Mouse (Mus musculus) heart, embryonic 13.5 days (tissue): ENCODE data around the gene Gpx5. TPM values are rescaled to one million over a fixed set of nuclear protein-coding genes. Genes with fewer than 3 reads are reported as not detected.
"Not testable (repeated sequence)": the region's sequence is repeated elsewhere in the genome, so short reads cannot be mapped to it uniquely, and the experiment has no call there.

Experiments
- ATAC-seq: fragments of 200-750 bp; cut with Nextera tagmentation; 2 replicates; pipeline ENCODE4 v1.8.0; 2017; ENCODE audit warnings: moderate TSS enrichment; ENCODE audit not compliant: insufficient number of reproducible peaks, low FRiP score, low TSS enrichment; ENCODE audit errors: extremely low read depth
- H3K27ac ChIP-seq: fragments of 300-500 bp; sonication (generic); replicated peaks from 2 replicates; pipeline ENCODE4 v1.5.1; 2015; ENCODE audit warnings: moderate library complexity, mild to moderate bottlenecking, inconsistent platforms
- H3K27me3 ChIP-seq: fragments of 300-500 bp; sonication (generic); replicated peaks from 2 replicates; pipeline ENCODE4 v1.6.1; 2015; ENCODE audit warnings: mild to moderate bottlenecking, inconsistent platforms
- H3K36me3 ChIP-seq: fragments of 300-500 bp; sonication (generic); 2 replicates; pipeline ENCODE4 v1.6.1; 2015; ENCODE audit warnings: mild to moderate bottlenecking, inconsistent platforms
- H3K4me1 ChIP-seq: fragments of 300-500 bp; sonication (generic); 2 replicates; pipeline ENCODE4 v1.6.1; 2015; ENCODE audit warnings: inconsistent platforms
- H3K4me2 ChIP-seq: fragments of 300-500 bp; sonication (generic); 2 replicates; pipeline ENCODE4 v1.6.1; 2015; ENCODE audit warnings: inconsistent platforms, mild to moderate bottlenecking, moderate library complexity
- H3K4me3 ChIP-seq: fragments of 300-500 bp; sonication (generic); 2 replicates; pipeline ENCODE4 v1.5.1; 2015; ENCODE audit warnings: moderate library complexity, mild to moderate bottlenecking, inconsistent platforms
- H3K9ac ChIP-seq: fragments of 300-500 bp; sonication (generic); 2 replicates; pipeline ENCODE4 v1.6.1; 2015; ENCODE audit warnings: inconsistent platforms, mild to moderate bottlenecking, moderate library complexity
- H3K9me3 ChIP-seq: fragments of 300-500 bp; sonication (generic); 2 replicates; pipeline ENCODE4 v1.6.1; 2016; ENCODE audit warnings: inconsistent platforms
- WGBS: fragments of 180-500 bp; shearing (Covaris S2); methylation state at CpG from one replicate; pipeline ENCODE4 v1.1.7; 2015; ENCODE audit warnings: mixed read lengths; 5-methylcytosine and 5-hydroxymethylcytosine counted together
- polyA plus RNA-seq: library from polyadenylated mRNA; unstranded; fragments of >200 nt; fragmentation: Nextera tagmentation; extraction: Ambion mirVana; gene quantifications from 2 replicates; pipeline ENCODE4 v1.2.1, GENCODE M21; 2015

Gpx5 gene
- polyA plus RNA-seq, 1 experiment from 2014 or later, result not detected

GRCm38 (mm10) chr13:21249022-21249421 lies 43.5 kb downstream of the Gpx5 start:
- Histone ChIP-seq H3K27me3 (peaks cover 24% of the 10 kb centered on the region), H3K4me1 (peaks cover 11% of the 10 kb centered on the region), H3K9ac (no peak overlapping the region), H3K4me2 (no peak overlapping the region), H3K4me3 (no peak overlapping the region), H3K27ac (no peak overlapping the region), H3K9me3 (no peaks in the 10 kb centered on the region), H3K36me3 (no peaks in the 10 kb centered on the region)
- no peak for ATAC-seq
- 20% methylated on average over 4 of the region's 4 CpGs for WGBS

GRCm38 (mm10) chr13:21246276-21246675 lies 46.3 kb downstream of the Gpx5 start:
- 76% methylated on average over 2 of the region's 2 CpGs for WGBS
- H3K9ac ChIP-seq, result no peak overlapping the region
- no peaks in the 10 kb centered on the region for H3K9me3 ChIP-seq
- no peaks in the 10 kb centered on the region for H3K36me3 ChIP-seq
- H3K4me1 ChIP-seq, result peaks cover 8% of the 10 kb centered on the region
- no peak overlapping the region for H3K4me2 ChIP-seq
- no peak overlapping the region for H3K4me3 ChIP-seq
- no peak for ATAC-seq
- no peak overlapping the region for H3K27ac ChIP-seq
- H3K27me3 ChIP-seq, result peaks cover 19% of the 10 kb centered on the region

- H3K9me3 ChIP-seq, H3K4me3 ChIP-seq, H3K36me3 ChIP-seq, H3K4me2 ChIP-seq, H3K27ac ChIP-seq, H3K9ac ChIP-seq, ATAC-seq, H3K4me1 ChIP-seq: not testable (repeated sequence)
- peaks cover 19% of the 10 kb centered on the region for H3K27me3 ChIP-seq
- WGBS, result 29% methylated on average over 1 of the region's 1 CpGs
Observed at GRCm38 (mm10) chr13:21244967-21245366, 47.6 kb downstream of the Gpx5 start.

GRCm38 (mm10) chr13:21244089-21244488 lies 48.4 kb downstream of the Gpx5 start:
- no peaks in the 10 kb centered on the region for H3K36me3 ChIP-seq
- WGBS, result 79% methylated on average over 5 of the region's 5 CpGs
- H3K4me1 ChIP-seq, result peaks cover 8% of the 10 kb centered on the region
- no peak overlapping the region for H3K4me3 ChIP-seq
- peaks cover 19% of the 10 kb centered on the region for H3K27me3 ChIP-seq
- H3K27ac ChIP-seq, result no peak overlapping the region
- no peaks in the 10 kb centered on the region for H3K9me3 ChIP-seq
- no peak overlapping the region for H3K9ac ChIP-seq
- ATAC-seq, result no peak
- no peak overlapping the region for H3K4me2 ChIP-seq

GRCm38 (mm10) chr13:21243196-21243595 lies 49.3 kb downstream of the Gpx5 start:
- no peak overlapping the region for H3K27ac ChIP-seq
- 20% methylated on average over 13 of the region's 13 CpGs for WGBS
- ATAC-seq, result no peak
- no peaks in the 10 kb centered on the region for H3K36me3 ChIP-seq
- peak overlapping the region; percentile 56; the same call in 1 of the 2 replicates for H3K9ac ChIP-seq
- H3K27me3 ChIP-seq, result peaks cover 19% of the 10 kb centered on the region
- peak overlapping the region; percentile 71 for H3K4me2 ChIP-seq
- H3K9me3 ChIP-seq, result peaks cover 3% of the 10 kb centered on the region; the same call in 1 of the 2 replicates
- peak overlapping the region; percentile 51 for H3K4me3 ChIP-seq
- H3K4me1 ChIP-seq, result peaks cover 8% of the 10 kb centered on the region

GRCm38 (mm10) chr13:21242408-21243125 lies 50.0 kb downstream of the Gpx5 start:
- WGBS, result 8% methylated on average over 16 of the region's 16 CpGs
- peak overlapping the region; percentile 51 for H3K4me3 ChIP-seq
- peak overlapping the region; percentile 71 for H3K4me2 ChIP-seq
- H3K27ac ChIP-seq, result no peak overlapping the region
- peak overlapping the region; percentile 56; the same call in 1 of the 2 replicates for H3K9ac ChIP-seq
- H3K27me3 ChIP-seq, result peaks cover 19% of the 10 kb centered on the region
- no peaks in the 10 kb centered on the region for H3K36me3 ChIP-seq
- peaks cover 3% of the 10 kb centered on the region; the same call in 1 of the 2 replicates for H3K9me3 ChIP-seq
- ATAC-seq, result no peak
- H3K4me1 ChIP-seq, result peaks cover 8% of the 10 kb centered on the region

- WGBS, result 9% methylated on average over 7 of the region's 7 CpGs
- H3K9ac ChIP-seq, result no peak overlapping the region
- peaks cover 3% of the 10 kb centered on the region; the same call in 1 of the 2 replicates for H3K9me3 ChIP-seq
- no peak overlapping the region for H3K27ac ChIP-seq
- H3K27me3 ChIP-seq, result peaks cover 19% of the 10 kb centered on the region
- H3K4me2 ChIP-seq, result no peak overlapping the region
- no peaks in the 10 kb centered on the region for H3K36me3 ChIP-seq
- H3K4me3 ChIP-seq, result no peak overlapping the region
- H3K4me1 ChIP-seq, result peaks cover 8% of the 10 kb centered on the region
- ATAC-seq, result no peak
Observed at GRCm38 (mm10) chr13:21240788-21241187, 51.7 kb downstream of the Gpx5 start.

- peaks cover 8% of the 10 kb centered on the region; the same call in 1 of the 2 replicates for H3K4me1 ChIP-seq
- H3K36me3 ChIP-seq, result no peaks in the 10 kb centered on the region
- no peak overlapping the region for H3K27ac ChIP-seq
- no peak overlapping the region for H3K4me2 ChIP-seq
- H3K9me3 ChIP-seq, result peaks cover 3% of the 10 kb centered on the region; the same call in 1 of the 2 replicates
- no peaks in the 10 kb centered on the region; the same call in 1 of the 2 replicates for H3K27me3 ChIP-seq
- ATAC-seq, result no peak
- H3K9ac ChIP-seq, result no peak overlapping the region
- 60% methylated on average over 6 of the region's 6 CpGs for WGBS
- no peak overlapping the region for H3K4me3 ChIP-seq
Observed at GRCm38 (mm10) chr13:21237161-21237560, 55.4 kb downstream of the Gpx5 start.

- ATAC-seq, result no peak
- Histone ChIP-seq H3K4me2 (no peak overlapping the region), H3K9me3 (peaks cover 3% of the 10 kb centered on the region; the same call in 1 of the 2 replicates), H3K36me3 (no peaks in the 10 kb centered on the region), H3K4me1 (peaks cover 8% of the 10 kb centered on the region; the same call in 1 of the 2 replicates), H3K27ac (no peak overlapping the region), H3K27me3 (no peaks in the 10 kb centered on the region; the same call in 1 of the 2 replicates), H3K4me3 (no peak overlapping the region), H3K9ac (no peak overlapping the region)
- 63% methylated on average over 2 of the region's 2 CpGs for WGBS
Observed at GRCm38 (mm10) chr13:21236714-21237113, 55.8 kb downstream of the Gpx5 start.

Other genes with a start within 250 kb of the Gpx5 start
- gene Olfr1370, start 217.8 kb downstream of the Gpx5 start, polyA plus RNA-seq, result not detected in 2 replicates
- 0.04 TPM in 1 of 2 replicates, not detected in the other for gene Olfr1369-ps1, start 181.2 kb downstream of the Gpx5 start, polyA plus RNA-seq
- gene Olfr263, start 163.1 kb downstream of the Gpx5 start, polyA plus RNA-seq, result not detected in 2 replicates
- not detected in 2 replicates for gene Olfr1368, start 146.9 kb downstream of the Gpx5 start, polyA plus RNA-seq
- gene Trim27, start 113.3 kb downstream of the Gpx5 start, polyA plus RNA-seq, result 80.3 and 83.4 TPM in 2 replicates
- not detected in 2 replicates for gene Gpx6, start 19.4 kb upstream of the Gpx5 start, polyA plus RNA-seq
- gene Olfr1367, start 54.2 kb upstream of the Gpx5 start, polyA plus RNA-seq, result not detected in 2 replicates
- gene Zscan12, start 70.1 kb upstream of the Gpx5 start, polyA plus RNA-seq, result 7.1 and 7.7 TPM in 2 replicates
- gene Zkscan3, start 110.0 kb upstream of the Gpx5 start, polyA plus RNA-seq, result 61.2 and 72.2 TPM in 2 replicates
- gene Pgbd1, start 148.3 kb upstream of the Gpx5 start, polyA plus RNA-seq, result 3.1 and 3.2 TPM in 2 replicates
- gene Zscan26, start 161.0 kb upstream of the Gpx5 start, polyA plus RNA-seq, result 28.0 and 29.7 TPM in 2 replicates
- gene Nkapl, start 175.8 kb upstream of the Gpx5 start, polyA plus RNA-seq, result 2.0 and 2.1 TPM in 2 replicates
- 1.4 and 2.0 TPM in 2 replicates for gene Zkscan4, start 186.2 kb upstream of the Gpx5 start, polyA plus RNA-seq
- gene Gm10065, start 186.7 kb upstream of the Gpx5 start, polyA plus RNA-seq, result not detected in 2 replicates
- gene AK157302, start 202.5 kb upstream of the Gpx5 start, polyA plus RNA-seq, result 0.45 and 0.87 TPM in 2 replicates
- gene Gm11273, start 208.7 kb upstream of the Gpx5 start, polyA plus RNA-seq, result 14.7 and 20.9 TPM in 2 replicates
- gene Zkscan8, start 238.4 kb upstream of the Gpx5 start, polyA plus RNA-seq, result 3.8 and 4.8 TPM in 2 replicates